Mouse (Mus musculus) right cerebral cortex, postnatal 14 days (tissue): ENCODE results near the gene Kdm2a.
"Not testable (repeated sequence)": the region's sequence is repeated elsewhere in the genome, so short reads cannot be mapped to it uniquely, and the experiment has no call there.

Experiments
- DNase-seq: peaks from one replicate; pipeline ENCODE4 v3.0.0; 2022

The Kdm2a gene

GRCm38 (mm10) chr19:4414631-4415030 lies 16.5 kb upstream of the Kdm2a start:
- no peak for DNase-seq

GRCm38 (mm10) chr19:4409062-4409461 lies 11.0 kb upstream of the Kdm2a start:
- DNase-seq: no peak

DNA sequence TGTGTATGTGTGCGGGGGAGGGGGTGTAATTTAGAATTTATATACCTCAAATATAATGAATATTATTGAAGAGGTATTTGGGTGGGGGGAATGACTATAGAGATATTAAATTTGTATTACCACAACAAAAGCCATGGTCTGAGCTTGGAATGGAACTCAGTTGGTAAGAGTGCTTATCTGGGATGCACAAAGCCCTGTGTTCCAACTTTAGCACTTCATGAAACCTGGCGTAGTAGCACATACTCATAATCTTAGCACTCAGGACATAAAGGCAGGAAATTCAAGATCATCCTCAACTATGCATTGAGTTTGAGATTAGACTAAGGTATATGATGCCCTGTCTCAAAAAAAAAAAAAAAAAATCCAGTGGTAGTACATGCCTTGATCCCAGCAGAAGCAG lies 6.8 kb upstream of the Kdm2a start:
- DNase-seq: no peak

GRCm38 (mm10) chr19:4398959-4399358 lies 874 bp upstream of the Kdm2a start:
- DNase-seq: no peak

DNA sequence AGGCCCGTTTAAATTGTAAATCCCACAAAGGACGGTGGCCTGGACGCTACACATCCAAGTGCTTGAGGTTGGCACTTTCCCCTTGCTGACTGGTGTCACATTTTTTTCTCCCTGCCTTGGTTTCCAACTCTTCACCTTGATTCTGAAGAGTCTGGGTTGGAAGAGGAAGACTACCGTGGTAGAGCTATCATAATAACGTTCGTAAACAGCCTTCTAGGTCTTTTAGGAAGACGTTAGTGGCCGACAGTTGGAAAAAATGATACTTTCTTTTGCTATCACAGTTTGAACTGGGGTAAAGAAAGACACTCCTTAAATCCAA lies 504 bp upstream of the Kdm2a start:
- no peak for DNase-seq

- DNase-seq: peak; percentile 98
Measured at GRCm38 (mm10) chr19:4396998-4397797, 887 bp downstream of the Kdm2a start.

GRCm38 (mm10) chr19:4396081-4396997 lies 1.7 kb downstream of the Kdm2a start:
- peak; percentile 26 for DNase-seq

GRCm38 (mm10) chr19:4387276-4387675 lies 10.8 kb downstream of the Kdm2a start:
- no peak for DNase-seq

DNA sequence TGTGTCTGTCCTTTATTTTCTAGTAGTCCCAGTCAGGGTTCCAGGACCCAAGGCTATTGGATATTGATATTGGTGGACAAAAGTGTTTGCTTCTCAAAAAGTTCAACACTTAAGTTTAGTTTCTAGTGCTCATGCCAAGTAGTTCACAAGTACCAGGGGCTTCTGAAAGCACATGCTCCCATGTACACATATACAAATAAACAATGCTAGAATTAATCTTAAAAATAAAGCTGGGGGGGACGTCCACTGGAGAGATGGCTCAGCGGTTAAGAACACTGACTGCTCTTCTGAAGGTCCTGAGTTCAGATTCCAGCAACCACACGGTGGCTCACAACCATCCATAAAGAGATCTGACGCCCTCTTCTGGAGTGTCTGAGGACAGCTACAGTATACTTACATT lies 13.1 kb downstream of the Kdm2a start:
- no peak for DNase-seq

GRCm38 (mm10) chr19:4384322-4384721 lies 13.8 kb downstream of the Kdm2a start:
- DNase-seq: no peak

DNA sequence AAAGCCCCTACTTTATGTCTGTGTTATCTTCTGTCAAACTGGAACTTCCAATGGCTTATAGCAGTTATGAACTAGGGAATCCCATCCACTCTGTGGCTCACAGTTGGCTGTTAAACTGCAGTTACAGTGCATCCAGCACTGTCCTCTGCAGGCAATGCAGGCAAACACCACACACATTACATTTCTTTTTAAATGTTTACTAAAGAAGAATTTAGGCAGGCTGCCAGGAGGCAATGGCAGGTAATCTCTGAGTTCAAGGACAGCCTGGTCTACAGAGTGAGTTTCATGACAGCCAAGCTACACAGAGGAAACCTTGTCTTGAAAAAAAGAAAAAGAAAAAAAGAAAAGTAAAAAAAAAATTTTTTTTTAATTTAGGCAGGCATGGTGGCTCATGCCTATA lies 14.8 kb downstream of the Kdm2a start:
- DNase-seq: no peak

DNA sequence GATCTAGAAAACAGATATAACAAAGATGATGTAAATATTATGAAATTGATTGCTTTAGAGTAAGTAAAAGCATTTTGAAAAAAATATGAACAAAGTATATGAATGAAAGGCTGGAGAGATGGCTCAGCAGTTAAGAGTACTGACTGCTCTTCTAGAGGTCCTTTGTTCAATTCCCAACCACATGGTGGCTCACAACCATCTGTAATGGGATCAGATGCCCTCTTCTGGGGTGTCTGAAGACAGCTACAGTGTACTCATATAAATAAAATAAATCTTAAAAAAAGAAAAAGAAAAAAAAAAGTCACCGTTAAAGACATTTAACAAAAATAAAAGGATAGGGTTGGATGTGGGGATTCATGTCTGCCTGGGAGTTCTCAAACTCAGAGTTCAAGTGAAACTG lies 15.8 kb downstream of the Kdm2a start:
- DNase-seq: not testable (repeated sequence)

DNA sequence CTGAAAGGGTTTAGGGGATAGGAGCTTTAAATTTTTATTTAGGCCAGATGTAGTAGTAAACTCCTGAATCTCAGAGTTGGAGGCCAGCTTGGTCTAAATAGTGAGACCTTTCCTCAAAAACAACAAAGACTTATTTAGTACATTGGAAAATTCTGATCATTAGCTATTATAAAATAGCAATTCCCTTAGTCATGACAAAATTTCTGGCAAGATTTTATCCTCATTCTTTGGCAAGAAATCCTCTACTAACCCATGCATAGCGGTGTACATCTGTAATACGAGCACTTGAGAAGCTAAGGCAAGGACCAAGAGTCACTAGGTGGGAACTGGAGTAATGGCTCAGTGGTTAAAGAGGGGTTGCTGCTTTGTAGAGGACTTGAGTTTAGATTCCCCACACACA lies 27.4 kb downstream of the Kdm2a start:
- DNase-seq: no peak

DNA sequence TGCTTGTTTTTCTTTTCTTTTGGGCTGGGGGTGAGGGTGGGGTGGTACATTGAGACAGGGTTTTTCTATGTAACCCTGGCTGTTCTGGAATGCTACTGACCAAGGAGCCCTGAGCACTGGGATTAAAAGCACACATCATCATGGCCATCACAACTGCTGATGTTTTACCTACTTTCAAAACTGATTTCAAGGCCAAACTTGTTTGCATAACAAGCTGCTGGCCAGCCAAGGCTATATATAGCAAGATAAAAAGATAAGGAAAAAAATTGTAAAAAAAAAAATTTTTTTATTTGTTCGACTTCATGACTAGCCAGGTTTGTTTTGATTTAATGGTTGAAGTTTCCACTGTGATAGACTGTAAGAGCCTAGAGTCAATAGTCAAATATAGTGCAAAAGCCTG lies 27.8 kb downstream of the Kdm2a start:
- no peak for DNase-seq

DNA sequence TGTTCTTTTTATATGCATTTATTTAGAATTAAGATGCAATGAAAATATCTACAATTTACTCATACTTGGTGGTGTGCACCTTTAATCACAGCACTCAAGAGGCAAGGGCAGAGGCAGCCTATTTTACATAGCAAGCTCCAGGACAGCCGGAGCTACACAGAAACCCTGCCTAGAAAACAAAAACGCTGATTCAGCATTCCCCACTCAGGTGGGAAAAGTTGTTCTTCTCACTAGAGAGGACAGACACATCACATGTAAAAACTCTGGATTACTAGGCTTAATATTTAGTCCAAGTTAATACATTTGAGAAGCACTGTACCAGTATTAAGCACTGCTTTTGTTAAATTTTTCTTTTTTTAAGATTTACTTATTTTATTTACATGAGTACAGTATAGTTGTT lies 48.6 kb downstream of the Kdm2a start:
- DNase-seq: no peak

DNA sequence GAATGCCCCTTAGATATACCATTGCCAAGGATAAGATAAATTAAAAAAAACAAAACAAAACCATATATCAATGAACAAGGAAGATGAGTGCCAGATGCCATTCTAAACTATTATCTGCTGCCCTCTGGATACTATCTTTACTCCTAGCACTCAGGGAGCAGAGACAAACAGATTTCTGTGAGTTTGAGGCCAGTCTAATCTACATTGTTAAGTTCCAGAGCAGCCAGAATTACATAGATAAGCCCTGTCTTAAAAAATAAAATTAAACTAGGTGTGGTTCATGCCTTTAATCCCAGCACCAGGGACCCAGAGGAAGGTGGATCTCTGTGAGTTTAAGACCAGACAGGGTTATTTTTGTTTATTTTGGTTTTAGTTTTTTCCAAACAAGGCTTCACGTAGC lies 51.6 kb downstream of the Kdm2a start:
- DNase-seq: no peak

DNA sequence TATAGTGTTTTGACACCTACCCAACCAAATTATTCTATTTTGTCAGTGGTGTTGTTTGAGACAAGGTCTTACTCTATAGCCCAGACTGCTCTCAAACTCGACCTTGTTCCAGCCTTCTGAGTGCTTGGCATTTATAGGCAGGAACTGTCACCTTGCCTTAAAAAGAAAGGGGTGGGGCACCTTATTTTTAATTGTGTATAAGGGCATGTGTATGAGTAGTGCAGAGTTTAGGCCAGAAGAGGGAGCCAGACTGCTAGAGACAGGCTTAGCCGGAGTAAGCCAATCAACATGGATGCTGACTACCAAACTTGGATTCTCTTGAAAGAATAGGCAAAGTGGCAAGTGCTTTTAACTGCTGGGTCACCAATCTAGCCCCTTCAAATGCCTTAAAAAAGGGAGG lies 59.9 kb downstream of the Kdm2a start:
- peak; percentile 34 for DNase-seq

- peak; percentile 86 for DNase-seq
Measured at GRCm38 (mm10) chr19:4333791-4334190, 64.3 kb downstream of the Kdm2a start.

GRCm38 (mm10) chr19:4333100-4333775 lies 64.8 kb downstream of the Kdm2a start:
- DNase-seq: no peak

DNA sequence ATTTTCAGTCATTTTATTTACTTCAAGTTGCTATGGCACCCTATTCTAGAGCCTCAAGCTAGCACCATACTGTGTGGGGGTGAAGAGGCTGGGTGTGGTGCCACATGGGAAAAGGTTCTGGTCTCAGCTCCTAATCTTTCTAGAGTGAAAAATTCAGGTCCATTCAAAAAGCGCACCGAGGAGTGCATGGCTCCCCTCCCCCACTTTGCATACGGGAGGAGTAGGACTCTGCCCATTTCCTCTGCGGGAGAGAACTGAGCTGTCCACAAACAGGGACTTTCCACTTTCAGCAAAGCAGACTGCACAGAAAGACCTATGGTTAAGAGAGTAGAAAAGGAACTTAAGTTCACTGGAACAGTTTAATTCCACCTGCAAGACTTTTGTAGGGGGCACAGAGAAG lies 65.4 kb downstream of the Kdm2a start:
- DNase-seq: peak; percentile 48

GRCm38 (mm10) chr19:4331273-4331672 lies 66.8 kb downstream of the Kdm2a start:
- DNase-seq: no peak

- no peak for DNase-seq
Measured at GRCm38 (mm10) chr19:4330603-4331002, 67.5 kb downstream of the Kdm2a start.

DNA sequence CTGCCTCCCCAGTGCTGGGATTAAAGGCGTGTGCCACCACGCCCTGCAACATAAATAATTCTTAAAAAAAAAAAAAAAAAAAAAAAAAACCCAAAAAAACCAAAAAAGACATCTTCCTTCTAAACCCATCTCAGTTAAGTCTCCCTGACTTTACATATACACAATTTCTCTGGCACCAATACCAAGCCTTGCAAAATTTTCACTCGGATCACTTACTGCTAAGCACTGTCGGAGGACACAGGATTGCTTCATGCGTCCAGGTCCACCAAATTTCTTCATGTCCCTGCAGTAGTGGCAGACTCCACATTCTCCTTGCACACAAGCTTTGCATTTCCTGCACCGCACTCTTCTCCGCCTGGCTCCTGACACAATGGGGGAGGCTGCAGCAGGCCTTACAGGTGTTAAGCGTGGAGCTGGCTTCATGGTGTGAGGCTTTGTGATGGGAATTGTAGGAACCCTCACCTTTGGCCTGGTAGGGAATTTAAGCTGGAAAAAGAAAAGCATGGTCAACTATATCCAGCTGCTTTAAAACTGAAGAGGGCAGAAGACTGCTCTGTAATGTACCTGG lies 69.3 kb downstream of the Kdm2a start:
- no peak for DNase-seq
